Mouse (Mus musculus): ENCODE data around the gene Olfr775.

Olfr775 gene

DNA sequence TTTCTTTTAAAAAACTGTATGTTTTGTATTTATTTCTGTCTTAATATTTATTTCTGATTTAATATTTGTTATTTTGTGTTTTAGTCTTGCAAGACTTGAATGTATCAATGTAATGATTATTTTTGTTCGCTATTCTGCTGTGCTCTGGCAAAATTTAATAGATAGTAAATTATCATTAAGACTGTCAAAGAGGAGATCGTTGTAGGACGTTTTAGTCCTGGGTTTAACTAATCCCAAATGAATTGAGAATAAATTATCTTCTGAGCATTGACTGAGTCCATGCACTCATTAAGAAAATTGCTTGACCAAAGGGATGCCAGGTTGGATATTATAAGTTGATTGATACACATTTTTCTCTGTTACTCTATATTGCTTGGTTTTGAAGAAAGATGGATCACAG lies at the start of gene Olfr775:
Olfr775 (plus strand) TSS at position 301 of the 400 bp plus-strand sequence.
- DNase-seq, result no peak

DNA sequence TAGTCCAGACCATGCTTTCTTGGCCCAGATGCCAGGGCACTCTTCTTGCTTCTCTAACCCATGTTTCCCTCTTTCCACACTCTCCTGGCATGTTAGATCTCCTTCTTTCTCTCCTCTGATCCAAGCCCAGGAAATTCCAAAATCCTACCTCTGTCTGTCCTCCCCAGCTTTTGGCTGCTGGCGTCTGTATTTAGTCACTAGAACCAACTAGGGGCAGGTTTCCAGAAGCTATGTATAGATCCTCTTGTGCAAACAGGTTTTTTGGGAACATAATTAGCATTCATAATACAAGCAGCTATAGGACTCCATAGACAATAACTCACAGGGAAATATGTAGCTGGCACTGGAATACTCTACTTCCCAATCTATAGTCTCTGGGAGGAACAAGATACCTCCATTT lies 17.5 kb upstream of the Olfr775 start:
- no peak for DNase-seq

DNA sequence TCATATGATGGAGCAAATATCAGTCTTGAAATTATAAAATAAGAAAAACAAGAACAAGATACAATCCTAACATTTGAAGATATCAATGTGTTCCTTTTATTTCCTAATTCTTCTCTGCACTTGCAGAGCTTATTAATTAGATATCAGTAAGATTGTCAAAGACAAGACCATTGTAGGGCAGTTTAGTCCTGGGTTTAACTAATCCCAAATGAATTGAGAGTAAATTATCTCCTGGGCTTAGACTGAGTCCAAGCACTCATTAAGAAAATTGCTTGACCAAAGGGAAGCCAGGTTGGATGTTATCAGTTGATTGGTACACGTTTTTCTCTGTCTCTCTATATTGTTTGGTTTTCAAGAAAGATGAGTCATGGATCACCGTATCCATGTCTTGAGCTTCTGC lies 12.3 kb upstream of the Olfr775 start, which contains the start of gene Olfr774:
Olfr774 (plus strand) TSS at position 301 of the 400 bp plus-strand sequence.
- DNase-seq, result no peak

DNA sequence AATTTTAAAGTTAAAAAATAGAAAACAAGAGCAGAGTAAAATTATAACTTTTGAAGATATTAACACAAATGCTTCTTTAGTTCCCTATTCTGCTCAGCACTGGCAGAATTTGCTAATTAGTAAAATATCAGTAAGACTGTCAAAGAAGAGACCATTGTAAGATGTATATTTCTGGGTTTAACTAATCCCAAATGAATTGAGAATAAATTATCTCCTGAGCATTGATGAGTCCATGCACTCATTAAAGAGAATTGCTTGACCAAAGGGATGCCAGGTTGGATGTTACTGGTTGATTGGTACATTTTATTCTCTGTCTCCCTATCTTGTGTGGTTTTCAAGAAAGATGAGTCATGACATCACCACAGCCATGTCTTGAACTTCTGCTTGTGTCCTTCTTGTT lies 10.6 kb downstream of the Olfr775 start, which contains the start of gene Olfr776:
Olfr776 (plus strand) TSS at position 301 of the 400 bp plus-strand sequence.
- no peak for DNase-seq

DNA sequence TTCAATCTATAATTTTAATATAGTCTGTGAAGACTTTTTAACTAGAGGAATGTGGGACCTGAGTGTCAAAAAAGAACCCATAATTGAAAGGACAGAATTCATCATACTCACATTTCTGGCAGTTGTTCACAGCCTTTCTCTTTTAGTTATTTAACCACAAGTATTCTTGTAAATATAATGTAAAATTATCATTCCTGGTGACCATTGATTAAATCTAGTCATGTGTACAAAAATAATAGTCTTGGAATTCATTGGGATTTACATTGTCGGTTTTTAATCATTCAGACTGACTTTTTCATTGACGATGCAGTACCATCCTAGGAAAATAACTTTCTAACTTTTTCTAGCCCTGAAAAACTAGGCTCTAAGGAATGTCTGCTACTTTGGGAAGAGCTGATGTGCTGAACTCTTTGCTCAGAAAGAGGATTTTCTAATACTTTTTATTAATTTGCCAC lies 22.9 kb downstream of the Olfr775 start, which contains the start of gene Olfr777:
Olfr777 (minus strand) TSS at position 405 of the 455 bp plus-strand sequence.
- DNase-seq, result no peak
